Mouse (Mus musculus) stomach, embryonic 15.5 days (tissue): ENCODE measurements around the gene Fam227b. TPM values are rescaled to one million over a fixed set of nuclear protein-coding genes. Genes with fewer than 3 reads are reported as not detected.

Experiments
- ATAC-seq: fragments of 200-750 bp; cut with Nextera tagmentation; 2 replicates; pipeline ENCODE4 v1.8.0; 2017; ENCODE audit warnings: low read depth, moderate number of reproducible peaks, moderate TSS enrichment; ENCODE audit not compliant: insufficient read depth, low FRiP score
- H3K27ac ChIP-seq: fragments of 300-500 bp; sonication (generic); 2 replicates; pipeline ENCODE4 v1.5.1; 2015; ENCODE audit warnings: mild to moderate bottlenecking, inconsistent platforms
- H3K27me3 ChIP-seq: fragments of 300-500 bp; sonication (generic); replicated peaks from 2 replicates; pipeline ENCODE4 v1.6.1; 2015; ENCODE audit warnings: inconsistent platforms
- H3K36me3 ChIP-seq: fragments of 300-500 bp; sonication (generic); 2 replicates; pipeline ENCODE4 v1.6.1; 2015; ENCODE audit warnings: inconsistent platforms
- H3K4me1 ChIP-seq: fragments of 300-500 bp; sonication (generic); 2 replicates; pipeline ENCODE4 v1.6.1; 2015; ENCODE audit warnings: inconsistent platforms
- H3K4me2 ChIP-seq: fragments of 300-500 bp; sonication (generic); 2 replicates; pipeline ENCODE4 v1.6.1; 2015; ENCODE audit warnings: mild to moderate bottlenecking, inconsistent platforms
- H3K4me3 ChIP-seq: fragments of 300-500 bp; sonication (generic); replicated peaks from 2 replicates; pipeline ENCODE4 v1.5.1; 2015; ENCODE audit warnings: inconsistent platforms
- H3K9ac ChIP-seq: fragments of 300-500 bp; sonication (generic); 2 replicates; pipeline ENCODE4 v1.6.1; 2015; ENCODE audit warnings: inconsistent platforms
- H3K9me3 ChIP-seq: fragments of 300-500 bp; sonication (generic); 2 replicates; pipeline ENCODE4 v1.6.1; 2016; ENCODE audit warnings: inconsistent platforms
- WGBS: fragments of 180-500 bp; shearing (Covaris S2); methylation state at CpG from one replicate; pipeline ENCODE4 v1.1.7; 2015; 5-methylcytosine and 5-hydroxymethylcytosine counted together
- polyA plus RNA-seq: library from polyadenylated mRNA; unstranded; fragments of >200 nt; fragmentation: Nextera tagmentation; extraction: Ambion mirVana; gene quantifications from 2 replicates; pipeline ENCODE4 v1.2.1, GENCODE M21; 2015

The Fam227b gene
- polyA plus RNA-seq, 1 experiment from 2014 or later = not detected

- 0 out of 2 replicates have a peak, but pooled peaks cover 4% of the 10 kb centered on the region for H3K4me1 ChIP-seq
- H3K27me3 ChIP-seq = no peaks in the 10 kb centered on the region
- WGBS = 70% methylated on average over 8 of the region's 8 CpGs
- H3K36me3 ChIP-seq = no peaks in the 10 kb centered on the region
- H3K4me3 ChIP-seq = no peak overlapping the region
- no peak overlapping the region for H3K4me2 ChIP-seq
- no peak for ATAC-seq
- H3K27ac ChIP-seq = no peak overlapping the region
- no peaks in the 10 kb centered on the region for H3K9me3 ChIP-seq
- H3K9ac ChIP-seq = no peak overlapping the region
Measured at GRCm38 (mm10) chr2:126033114-126033972, 118.5 kb downstream of the Fam227b start.

- Histone ChIP-seq H3K27me3 (no peaks in the 10 kb centered on the region), H3K27ac (peak overlapping the region; percentile 61), H3K36me3 (no peaks in the 10 kb centered on the region), H3K4me1 (0 out of 2 replicates have a peak, but pooled peaks cover 4% of the 10 kb centered on the region), H3K9ac (no peak overlapping the region), H3K4me3 (no peak overlapping the region), H3K9me3 (no peaks in the 10 kb centered on the region), H3K4me2 (no peak overlapping the region)
- WGBS = 35% methylated on average over 8 of the region's 8 CpGs
- peak; percentile 43; the same call in 1 of the 2 replicates for ATAC-seq
Measured at GRCm38 (mm10) chr2:126031186-126031900, 120.5 kb downstream of the Fam227b start.

- Histone ChIP-seq H3K4me1 (no peaks in the 10 kb centered on the region), H3K9ac (no peak overlapping the region), H3K27me3 (no peaks in the 10 kb centered on the region), H3K9me3 (no peaks in the 10 kb centered on the region), H3K27ac (no peak overlapping the region), H3K4me3 (no peak overlapping the region), H3K36me3 (no peaks in the 10 kb centered on the region), H3K4me2 (no peak overlapping the region)
- 51% methylated on average over 3 of the region's 3 CpGs for WGBS
- no peak for ATAC-seq
Measured at GRCm38 (mm10) chr2:126015763-126016473, 135.9 kb downstream of the Fam227b start.

GRCm38 (mm10) chr2:126014989-126015710 lies 136.7 kb downstream of the Fam227b start:
- ATAC-seq = no peak
- no peaks in the 10 kb centered on the region for H3K4me1 ChIP-seq
- no peak overlapping the region for H3K4me2 ChIP-seq
- WGBS = 49% methylated on average over 12 of the region's 12 CpGs
- no peak overlapping the region for H3K27ac ChIP-seq
- H3K9ac ChIP-seq = no peak overlapping the region
- no peaks in the 10 kb centered on the region for H3K9me3 ChIP-seq
- H3K27me3 ChIP-seq = no peaks in the 10 kb centered on the region
- no peaks in the 10 kb centered on the region for H3K36me3 ChIP-seq
- H3K4me3 ChIP-seq = no peak overlapping the region

- H3K9me3 ChIP-seq = no peaks in the 10 kb centered on the region
- WGBS = 80% methylated on average over 2 of the region's 2 CpGs
- no peak for ATAC-seq
- no peaks in the 10 kb centered on the region for H3K27me3 ChIP-seq
- H3K4me1 ChIP-seq = no peaks in the 10 kb centered on the region
- no peak overlapping the region for H3K9ac ChIP-seq
- H3K4me3 ChIP-seq = no peak overlapping the region
- H3K27ac ChIP-seq = no peak overlapping the region
- no peaks in the 10 kb centered on the region for H3K36me3 ChIP-seq
- no peak overlapping the region for H3K4me2 ChIP-seq
Measured at GRCm38 (mm10) chr2:126006742-126007141, 145.1 kb downstream of the Fam227b start.

- no peaks in the 10 kb centered on the region for H3K9me3 ChIP-seq
- ATAC-seq = no peak
- no peak overlapping the region for H3K27ac ChIP-seq
- no peaks in the 10 kb centered on the region for H3K27me3 ChIP-seq
- H3K9ac ChIP-seq = no peak overlapping the region
- H3K36me3 ChIP-seq = no peaks in the 10 kb centered on the region
- H3K4me1 ChIP-seq = no peaks in the 10 kb centered on the region
- no peak overlapping the region for H3K4me3 ChIP-seq
- WGBS = 34% methylated on average over 3 of the region's 3 CpGs
- H3K4me2 ChIP-seq = no peak overlapping the region
Measured at GRCm38 (mm10) chr2:126006088-126006487, 145.7 kb downstream of the Fam227b start.

GRCm38 (mm10) chr2:126002291-126002690 lies 149.5 kb downstream of the Fam227b start:
- Histone ChIP-seq H3K4me2 (no peak overlapping the region), H3K9me3 (no peaks in the 10 kb centered on the region), H3K27me3 (no peaks in the 10 kb centered on the region), H3K4me3 (no peak overlapping the region), H3K36me3 (no peaks in the 10 kb centered on the region), H3K9ac (no peak overlapping the region), H3K4me1 (no peaks in the 10 kb centered on the region), H3K27ac (no peak overlapping the region)
- no peak for ATAC-seq
- WGBS = 58% methylated on average over 5 of the region's 5 CpGs

- no peak overlapping the region for H3K9ac ChIP-seq
- H3K9me3 ChIP-seq = no peaks in the 10 kb centered on the region
- H3K4me1 ChIP-seq = no peaks in the 10 kb centered on the region
- H3K27ac ChIP-seq = no peak overlapping the region
- no peak for ATAC-seq
- no peak overlapping the region for H3K4me2 ChIP-seq
- H3K36me3 ChIP-seq = no peaks in the 10 kb centered on the region
- WGBS = 56% methylated on average over 5 of the region's 5 CpGs
- H3K27me3 ChIP-seq = no peaks in the 10 kb centered on the region
- no peak overlapping the region for H3K4me3 ChIP-seq
Measured at GRCm38 (mm10) chr2:125975808-125976345, 175.9 kb downstream of the Fam227b start.

- no peaks in the 10 kb centered on the region for H3K36me3 ChIP-seq
- no peaks in the 10 kb centered on the region for H3K9me3 ChIP-seq
- H3K27me3 ChIP-seq = no peaks in the 10 kb centered on the region
- H3K27ac ChIP-seq = no peak overlapping the region
- H3K4me2 ChIP-seq = no peak overlapping the region
- no peak overlapping the region for H3K4me3 ChIP-seq
- H3K4me1 ChIP-seq = no peaks in the 10 kb centered on the region
- H3K9ac ChIP-seq = no peak overlapping the region
- ATAC-seq = no peak
- WGBS = 93% methylated on average over 10 of the region's 10 CpGs
Measured at GRCm38 (mm10) chr2:125975206-125975605, 176.6 kb downstream of the Fam227b start.

GRCm38 (mm10) chr2:125973207-125973606 lies 178.6 kb downstream of the Fam227b start:
- no peaks in the 10 kb centered on the region for H3K36me3 ChIP-seq
- WGBS = 31% methylated on average over 6 of the region's 6 CpGs
- H3K4me2 ChIP-seq = no peak overlapping the region
- ATAC-seq = peak; percentile 53; the same call in 1 of the 2 replicates
- H3K27me3 ChIP-seq = no peaks in the 10 kb centered on the region
- H3K9me3 ChIP-seq = no peaks in the 10 kb centered on the region
- no peak overlapping the region for H3K9ac ChIP-seq
- H3K4me1 ChIP-seq = no peaks in the 10 kb centered on the region
- no peak overlapping the region for H3K4me3 ChIP-seq
- H3K27ac ChIP-seq = no peak overlapping the region

- 84% methylated on average over 1 of the region's 1 CpGs for WGBS
- Histone ChIP-seq H3K4me1 (no peaks in the 10 kb centered on the region), H3K4me3 (no peak overlapping the region), H3K9ac (no peak overlapping the region), H3K4me2 (no peak overlapping the region), H3K27me3 (no peaks in the 10 kb centered on the region), H3K36me3 (no peaks in the 10 kb centered on the region), H3K9me3 (no peaks in the 10 kb centered on the region), H3K27ac (no peak overlapping the region)
- no peak for ATAC-seq
Measured at GRCm38 (mm10) chr2:125968811-125969210, 183.0 kb downstream of the Fam227b start.
